Mouse (Mus musculus) hematopoietic multipotent progenitor cell, adult 10-12 weeks (in vitro differentiated cells): ENCODE results near the gene Cypt2. TPM values are rescaled to one million over a fixed set of nuclear protein-coding genes. Genes with fewer than 3 reads are reported as not detected.

Source experiments
- polyA plus RNA-seq: library from polyadenylated mRNA; stranded (reverse); fragments of >175 nt; gene quantifications from 2 replicates; pipeline ENCODE4 v1.2.3, GENCODE M21; 2012; ENCODE audit warnings: low replicate concordance

Gene Cypt2
- not detected in 2 replicates for polyA plus RNA-seq

GRCm38 (mm10) chrX:105499472-105499871, at the start of gene Cypt2:
Gene Cypt2 (plus strand): TSS chrX:105499772.

